9 mouse cellular contexts compared by ENCODE assay signal in genomic region chr9:121299976-121300570, GRCm38 (mm10). TPM values are rescaled to one million over a fixed set of nuclear protein-coding genes. Genes with fewer than 3 reads are reported as not detected.
DNase-seq lines count a peak whose midpoint lies in the region; ATAC-seq and TF ChIP-seq lines count a peak whose summit lies in the region.
"Had no signal": no experiment of that assay in that cellular context is flagged by ENCODE, and none has a peak within 500 bp of the region (broad histone marks: within the 10 kb centered on the region; RNA-seq: fewer than 3 reads in every experiment).

No protein-coding gene starts in this region.

- no peak for TF ChIP-seq EP300 in ES-Bruce4 (IDR thresholded peaks at IDR 0.05; ENCODE audit: insufficient read depth, low read depth, low read length)

- H3K4me3 ChIP-seq in ES-Bruce4 (ENCODE audit: low read depth, low read length): peak overlapping the region; percentile 22
- H3K4me3 ChIP-seq in heart, embryonic 16.5 days (ENCODE audit: low read length): peak overlapping the region; percentile 77
- H3K4me3 ChIP-seq in midbrain, embryonic 12.5 days: peak overlapping the region; percentile 26

- peak; percentile 58 for DNase-seq in cerebellum, adult 9-11 months
- DNase-seq in cerebellum, postnatal 4 days (ENCODE audit: low spot score in 2 of 2): no peak
- DNase-seq in layer of hippocampus, adult 18-20 months (ENCODE audit: low spot score in 2 of 2): no peak
- DNase-seq in frontal cortex, postnatal 14 days (ENCODE audit: low spot score in 2 of 2): no peak
- DNase-seq: layer of hippocampus, adult 9-11 months had no signal

- no peak overlapping the region for H3K9ac ChIP-seq in ES-Bruce4 (ENCODE audit: low read depth, poor library complexity, severe bottlenecking)
- H3K9ac ChIP-seq in heart, embryonic 16.5 days (ENCODE audit: low read length): peak overlapping the region; percentile 92
- H3K9ac ChIP-seq in midbrain, embryonic 12.5 days (replicated peaks): peak overlapping the region; percentile 95; the same call in 1 of the 2 replicates

- peak overlapping the region; percentile 94 for H3K4me2 ChIP-seq in heart, embryonic 16.5 days (ENCODE audit: low read depth, low read length)
- H3K4me2 ChIP-seq in midbrain, embryonic 12.5 days (replicated peaks): peak overlapping the region; percentile 87

- no peaks in the 10 kb centered on the region for H3K27me3 ChIP-seq in ES-Bruce4 (ENCODE audit: control insufficient read depth, insufficient read depth, low read length, poor library complexity, severe bottlenecking)
- peaks cover 2% of the 10 kb centered on the region; the same call in 1 of the 2 replicates for H3K27me3 ChIP-seq in heart, embryonic 16.5 days (ENCODE audit: control insufficient read depth, insufficient read depth, low read length)
- peaks cover 9% of the 10 kb centered on the region for H3K27me3 ChIP-seq in midbrain, embryonic 12.5 days

- H3K36me3 ChIP-seq in ES-Bruce4 (ENCODE audit: control insufficient read depth, insufficient read depth, low read length, poor library complexity, severe bottlenecking): no peaks in the 10 kb centered on the region
- no peaks in the 10 kb centered on the region for H3K36me3 ChIP-seq in heart, embryonic 16.5 days (ENCODE audit: control insufficient read depth, insufficient read depth)
- no peaks in the 10 kb centered on the region for H3K36me3 ChIP-seq in midbrain, embryonic 12.5 days

- no peak for TF ChIP-seq POLR2A in ES-Bruce4 (IDR thresholded peaks at IDR 0.05; ENCODE audit: insufficient read depth, low read length)

- H3K4me1 ChIP-seq in ES-Bruce4 (ENCODE audit: control insufficient read depth, insufficient read depth, low read length): peaks cover 7% of the 10 kb centered on the region
- peaks cover 43% of the 10 kb centered on the region for H3K4me1 ChIP-seq in heart, embryonic 16.5 days (ENCODE audit: control insufficient read depth, insufficient read depth, low read length)
- peaks cover 59% of the 10 kb centered on the region for H3K4me1 ChIP-seq in midbrain, embryonic 12.5 days

- ATAC-seq in heart, embryonic 16.5 days (replicated peaks; ENCODE audit: extremely low read depth, insufficient read depth, low FRiP score): no peak
- no peak for ATAC-seq in midbrain, embryonic 12.5 days (ENCODE audit: low FRiP score, low read depth)
- no peak for ATAC-seq in granulocyte monocyte progenitor cell, adult 5-6 weeks (replicated peaks; ENCODE audit: poor library complexity, severe bottlenecking)

- no peaks in the 10 kb centered on the region for H3K9me3 ChIP-seq in ES-Bruce4 (replicated peaks; ENCODE audit: control insufficient read depth, insufficient read depth, low read length, poor library complexity, severe bottlenecking)
- H3K9me3 ChIP-seq in heart, embryonic 16.5 days (replicated peaks; ENCODE audit: control insufficient read depth, low read length): no peaks in the 10 kb centered on the region
- no peaks in the 10 kb centered on the region for H3K9me3 ChIP-seq in midbrain, embryonic 12.5 days

- WGBS in heart, embryonic 16.5 days: 68% methylated on average over 19 of the region's 19 CpGs
- 15% methylated on average over 19 of the region's 19 CpGs for WGBS in midbrain, embryonic 12.5 days

- no peak for TF ChIP-seq CTCF in ES-Bruce4 (IDR thresholded peaks at IDR 0.05; ENCODE audit: low read depth, low read length)

- no peak overlapping the region for H3K27ac ChIP-seq in ES-Bruce4 (ENCODE audit: insufficient read depth, low read length)
- peak overlapping the region; percentile 3; the same call in 1 of the 2 replicates for H3K27ac ChIP-seq in heart, embryonic 16.5 days (ENCODE audit: low read length)
- peak overlapping the region; percentile 44 for H3K27ac ChIP-seq in midbrain, embryonic 12.5 days (replicated peaks)

RNA-seq across cellular contexts. Expression of gene Trak1, which starts 2.8 kb away (rescaled TPM):
- 40.3 and 44.1 TPM in 2 replicates for polyA plus RNA-seq in ES-Bruce4 (2011; ENCODE audit: insufficient read depth, insufficient read length, low read depth, missing spikeins)
- polyA plus RNA-seq in heart, embryonic 16.5 days (2015; fragmentation: Nextera tagmentation; extraction: Ambion mirVana): 42.4 and 48.9 TPM in 2 replicates
- 38.0 and 42.2 TPM in 2 replicates for polyA plus RNA-seq in midbrain, embryonic 12.5 days (2016; fragmentation: Nextera tagmentation; extraction: Ambion mirVana)
- 29.7 and 42.5 TPM in 2 replicates for total RNA-seq in granulocyte monocyte progenitor cell, adult 5-6 weeks (2014; fragmentation: Nextera tagmentation)
- total RNA-seq in granulocyte monocyte progenitor cell, adult 5-6 weeks (2017): 15.9 and 25.3 TPM in 2 replicates
- 100 to 1,000 TPM; 228 to 237 TPM for total RNA-seq in layer of hippocampus, adult 18-20 months (2021)

RNA-seq across cellular contexts. Expression of gene Ulk4, which starts 23.1 kb away (rescaled TPM):
- 3.1 and 3.3 TPM in 2 replicates for polyA plus RNA-seq in ES-Bruce4 (2011; ENCODE audit: insufficient read depth, insufficient read length, low read depth, missing spikeins)
- polyA plus RNA-seq in heart, embryonic 16.5 days (2015; fragmentation: Nextera tagmentation; extraction: Ambion mirVana): 86.4 and 105 TPM in 2 replicates
- polyA plus RNA-seq in midbrain, embryonic 12.5 days (2016; fragmentation: Nextera tagmentation; extraction: Ambion mirVana): 193 and 218 TPM in 2 replicates
- total RNA-seq in granulocyte monocyte progenitor cell, adult 5-6 weeks (2014; fragmentation: Nextera tagmentation): 1.4 TPM in 1 of 2 replicates, not detected in the other
- 2.6 and 3.2 TPM in 2 replicates for total RNA-seq in granulocyte monocyte progenitor cell, adult 5-6 weeks (2017)
- total RNA-seq in layer of hippocampus, adult 18-20 months (2021): 1 to 10 TPM; 7.7 to 8.3 TPM

Comparison
In these comparisons a context has a peak if more than half of its experiments do, and no peak if none do; other contexts are left out.
1. H3K4me3 ChIP-seq: peak in every context shown above with its lines; median percentile 77 in heart, embryonic 16.5 days; 26 in midbrain, embryonic 12.5 days; 22 in ES-Bruce4.
2. RNA of gene Ulk4, which starts 23.1 kb away (polyA plus RNA-seq): 193 to 218 TPM in midbrain, embryonic 12.5 days and 86.4 to 105 TPM in heart, embryonic 16.5 days; 3.1 to 3.3 TPM in ES-Bruce4; every median in the first group is over 10 times any median in the second.